In the genomic region with DNA sequence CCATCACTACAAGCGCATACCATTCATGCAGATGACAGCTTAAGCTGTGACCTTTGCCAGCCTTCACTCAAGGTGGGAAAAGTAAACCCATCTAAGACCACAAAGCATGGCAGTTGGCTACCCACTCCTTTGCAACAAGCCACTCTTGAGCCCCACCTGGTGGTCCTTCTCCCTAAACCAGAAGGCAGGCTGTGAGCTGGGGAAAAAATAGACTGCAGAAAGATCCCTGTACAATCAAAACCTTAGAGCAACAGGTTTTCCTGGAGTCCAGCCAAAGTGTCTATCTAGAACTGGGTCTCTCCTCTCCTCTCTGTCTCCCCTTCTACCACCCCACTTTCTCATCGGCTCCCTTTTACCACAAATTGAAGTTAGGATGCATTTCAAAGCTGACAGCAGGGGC, we compare ENCODE assay signal across 9 mouse cellular contexts.
DNase-seq lines count a peak whose midpoint lies in the region; ATAC-seq and TF ChIP-seq lines count a peak whose summit lies in the region.
"Had no signal": no experiment of that assay in that cellular context is flagged by ENCODE, and none has a peak within 500 bp of the region (broad histone marks: within the 10 kb centered on the region; RNA-seq: fewer than 3 reads in every experiment).

No protein-coding gene starts in this region.

- no peak for TF ChIP-seq EP300 in heart, postnatal 0 days (IDR thresholded peaks at IDR 0.05; ENCODE audit: low read depth)
- no peak for TF ChIP-seq EP300 in heart, adult 2 months (IDR thresholded peaks at IDR 0.05; ENCODE audit: insufficient read depth, low read depth, low read length)
- TF ChIP-seq EP300 in ES-Bruce4 (IDR thresholded peaks at IDR 0.05; ENCODE audit: insufficient read depth, low read depth, low read length): no peak

- no peak for TF ChIP-seq POLR2A in heart, adult 2 months (IDR thresholded peaks at IDR 0.05; ENCODE audit: insufficient read depth, low read depth, low read length)
- no peak for TF ChIP-seq POLR2A in ES-Bruce4 (IDR thresholded peaks at IDR 0.05; ENCODE audit: insufficient read depth, low read length)

- H3K27me3 ChIP-seq in heart, postnatal 0 days (ENCODE audit: control insufficient read depth, insufficient read depth, low read length): no peaks in the 10 kb centered on the region
- H3K27me3 ChIP-seq in heart, adult 2 months (ENCODE audit: control insufficient read depth, insufficient read depth, low read length): no peaks in the 10 kb centered on the region
- no peaks in the 10 kb centered on the region for H3K27me3 ChIP-seq in ES-Bruce4 (ENCODE audit: control insufficient read depth, insufficient read depth, low read length, poor library complexity, severe bottlenecking)
- H3K27me3 ChIP-seq: embryonic facial prominence, embryonic 15.5 days had no signal

- H3K4me2 ChIP-seq in heart, postnatal 0 days (ENCODE audit: low read depth, low read length): no peak overlapping the region
- H3K4me2 ChIP-seq: embryonic facial prominence, embryonic 15.5 days had no signal

- H3K4me1 ChIP-seq in heart, postnatal 0 days (ENCODE audit: control insufficient read depth, insufficient read depth): peaks cover 3% of the 10 kb centered on the region; the same call in 1 of the 2 replicates
- H3K4me1 ChIP-seq in heart, adult 2 months (ENCODE audit: control insufficient read depth, insufficient read depth, low read length): no peaks in the 10 kb centered on the region
- H3K4me1 ChIP-seq in ES-Bruce4 (ENCODE audit: control insufficient read depth, insufficient read depth, low read length): peaks cover 2% of the 10 kb centered on the region
- H3K4me1 ChIP-seq: embryonic facial prominence, embryonic 15.5 days had no signal

- H3K36me3 ChIP-seq in heart, postnatal 0 days (replicated peaks; ENCODE audit: control insufficient read depth, insufficient read depth, low read length): no peaks in the 10 kb centered on the region
- H3K36me3 ChIP-seq in heart, adult 2 months (ENCODE audit: control insufficient read depth, insufficient read depth, low read length): no peaks in the 10 kb centered on the region
- no peaks in the 10 kb centered on the region for H3K36me3 ChIP-seq in ES-Bruce4 (ENCODE audit: control insufficient read depth, insufficient read depth, low read length, poor library complexity, severe bottlenecking)
- H3K36me3 ChIP-seq: embryonic facial prominence, embryonic 15.5 days had no signal

- no peak for ATAC-seq in heart, postnatal 0 days (ENCODE audit: insufficient read depth, low read depth)
- ATAC-seq in activated CD4-positive, CD25-positive, alpha-beta regulatory T cell, adult 4 months: no peak

- DNase-seq in heart, postnatal 0 days (ENCODE audit: low spot score): no peak
- DNase-seq in heart, adult 2 months: no peak
- peak; percentile 38 to 64 for DNase-seq in cerebellum, postnatal 4 days (ENCODE audit: low spot score in 2 of 2)
- DNase-seq in layer of hippocampus, postnatal 10 days (ENCODE audit: low spot score in 2 of 2): peak; percentile 68 to 77
- no peak for DNase-seq in thymus, postnatal 0 days (ENCODE audit: low spot score)
- DNase-seq in urinary bladder, postnatal 25 days (ENCODE audit: low spot score): no peak

- no peaks in the 10 kb centered on the region for H3K79me2 ChIP-seq in heart, adult 2 months (replicated peaks; ENCODE audit: control insufficient read depth, insufficient read depth, low read length)

- no peak overlapping the region for H3K4me3 ChIP-seq in heart, postnatal 0 days (ENCODE audit: low read depth, low read length)
- no peak overlapping the region for H3K4me3 ChIP-seq in heart, adult 2 months
- H3K4me3 ChIP-seq in ES-Bruce4 (ENCODE audit: low read depth, low read length): no peak overlapping the region
- H3K4me3 ChIP-seq: embryonic facial prominence, embryonic 15.5 days had no signal

- H3K27ac ChIP-seq in heart, postnatal 0 days (ENCODE audit: low read depth): no peak overlapping the region
- no peak overlapping the region for H3K27ac ChIP-seq in heart, adult 2 months
- no peak overlapping the region for H3K27ac ChIP-seq in ES-Bruce4 (ENCODE audit: insufficient read depth, low read length)
- H3K27ac ChIP-seq: embryonic facial prominence, embryonic 15.5 days had no signal

- peak; percentile 52 for TF ChIP-seq CTCF in heart, postnatal 0 days (IDR thresholded peaks at IDR 0.05; ENCODE audit: low read depth)
- no peak for TF ChIP-seq CTCF in heart, adult 2 months (IDR thresholded peaks at IDR 0.05)
- peak; percentile 50 for TF ChIP-seq CTCF in ES-Bruce4 (IDR thresholded peaks at IDR 0.05; ENCODE audit: low read depth, low read length)

- H3K9me3 ChIP-seq in heart, postnatal 0 days (replicated peaks; ENCODE audit: control insufficient read depth, low read length): no peaks in the 10 kb centered on the region
- H3K9me3 ChIP-seq in ES-Bruce4 (replicated peaks; ENCODE audit: control insufficient read depth, insufficient read depth, low read length, poor library complexity, severe bottlenecking): no peaks in the 10 kb centered on the region
- H3K9me3 ChIP-seq: embryonic facial prominence, embryonic 15.5 days had no signal

- no peak overlapping the region for H3K9ac ChIP-seq in heart, postnatal 0 days (replicated peaks; ENCODE audit: low read depth, low read length)
- no peak overlapping the region for H3K9ac ChIP-seq in heart, adult 2 months (ENCODE audit: low read depth, low read length)
- H3K9ac ChIP-seq in ES-Bruce4 (ENCODE audit: low read depth, poor library complexity, severe bottlenecking): no peak overlapping the region
- H3K9ac ChIP-seq: embryonic facial prominence, embryonic 15.5 days had no signal

- 18% methylated on average over 2 of the region's 2 CpGs for WGBS in heart, postnatal 0 days
- WGBS in heart, adult 2 months: 25% methylated on average over 2 of the region's 2 CpGs

- intact Hi-C loops in heart, adult 2 months (cut with DNase I): no loop called here

Comparison
In these comparisons a context has a peak if more than half of its experiments do, and no peak if none do; other contexts are left out.
1. DNase-seq: peak in cerebellum, postnatal 4 days (2 of 2) and layer of hippocampus, postnatal 10 days (2 of 2); none in heart, postnatal 0 days (single experiment), heart, adult 2 months (0 of 2), thymus, postnatal 0 days (single experiment) and urinary bladder, postnatal 25 days (single experiment).